Mouse (Mus musculus): ENCODE results near the gene Tcf7l1. TPM values are rescaled to one million over a fixed set of nuclear protein-coding genes. Genes with fewer than 3 reads are reported as not detected.

Tcf7l1 gene
- polyA plus RNA-seq, 1 experiment from 2014 or later = 7.0 TPM

GRCm38 (mm10) chr6:72809522-72810149, 20.6 kb upstream of the Tcf7l1 start:
- H3K27ac ChIP-seq (replicated peaks) = no peak overlapping the region
- H3K36me3 ChIP-seq = no peaks in the 10 kb centered on the region
- H3K27me3 ChIP-seq (replicated peaks) = no peaks in the 10 kb centered on the region
- no peak overlapping the region for H3K4me2 ChIP-seq
- H3K9me3 ChIP-seq (replicated peaks) = no peaks in the 10 kb centered on the region
- H3K9ac ChIP-seq (replicated peaks) = no peak overlapping the region
- no peak overlapping the region for H3K4me3 ChIP-seq (replicated peaks)
- no peaks in the 10 kb centered on the region for H3K4me1 ChIP-seq
- no peak for ATAC-seq (ENCODE audit: low FRiP score)
- 78% methylated on average over 4 of the region's 4 CpGs for WGBS

- Histone ChIP-seq H3K4me1 (no peaks in the 10 kb centered on the region), H3K4me2 (no peak overlapping the region), H3K27ac (replicated peaks) (no peak overlapping the region), H3K9ac (replicated peaks) (no peak overlapping the region), H3K4me3 (replicated peaks) (no peak overlapping the region), H3K27me3 (replicated peaks) (no peaks in the 10 kb centered on the region), H3K36me3 (no peaks in the 10 kb centered on the region), H3K9me3 (replicated peaks) (no peaks in the 10 kb centered on the region)
- no peak for ATAC-seq (ENCODE audit: low FRiP score)
- 69% methylated on average over 3 of the region's 3 CpGs for WGBS
Observed at GRCm38 (mm10) chr6:72808342-72808741, 19.3 kb upstream of the Tcf7l1 start.

DNA sequence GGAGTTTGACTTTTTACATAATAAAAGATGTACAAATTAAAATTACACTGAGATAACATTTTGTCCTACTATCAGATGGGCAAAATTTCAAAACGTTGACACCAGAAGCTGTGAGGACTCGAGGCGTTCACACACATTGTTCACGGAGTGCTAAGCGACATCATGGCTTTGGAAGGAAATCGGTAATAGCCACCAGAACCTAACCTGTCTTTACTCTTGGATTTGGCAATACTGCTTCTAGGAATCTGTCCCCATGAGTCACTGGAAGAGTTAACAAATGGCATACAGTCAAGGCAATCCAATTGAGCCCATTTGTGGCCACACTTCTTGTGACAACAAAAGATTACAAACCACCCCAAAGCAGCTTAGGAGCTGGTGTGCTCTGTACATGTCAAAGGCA, 14.6 kb upstream of the Tcf7l1 start:
- H3K9me3 ChIP-seq (replicated peaks) = no peaks in the 10 kb centered on the region
- H3K4me2 ChIP-seq = no peak overlapping the region
- no peaks in the 10 kb centered on the region for H3K27me3 ChIP-seq (replicated peaks)
- no peaks in the 10 kb centered on the region for H3K4me1 ChIP-seq
- no peak overlapping the region for H3K27ac ChIP-seq (replicated peaks)
- ATAC-seq (ENCODE audit: low FRiP score) = no peak
- WGBS = 88% methylated on average over 6 of the region's 6 CpGs
- no peak overlapping the region for H3K9ac ChIP-seq (replicated peaks)
- H3K4me3 ChIP-seq (replicated peaks) = no peak overlapping the region
- no peaks in the 10 kb centered on the region for H3K36me3 ChIP-seq

DNA sequence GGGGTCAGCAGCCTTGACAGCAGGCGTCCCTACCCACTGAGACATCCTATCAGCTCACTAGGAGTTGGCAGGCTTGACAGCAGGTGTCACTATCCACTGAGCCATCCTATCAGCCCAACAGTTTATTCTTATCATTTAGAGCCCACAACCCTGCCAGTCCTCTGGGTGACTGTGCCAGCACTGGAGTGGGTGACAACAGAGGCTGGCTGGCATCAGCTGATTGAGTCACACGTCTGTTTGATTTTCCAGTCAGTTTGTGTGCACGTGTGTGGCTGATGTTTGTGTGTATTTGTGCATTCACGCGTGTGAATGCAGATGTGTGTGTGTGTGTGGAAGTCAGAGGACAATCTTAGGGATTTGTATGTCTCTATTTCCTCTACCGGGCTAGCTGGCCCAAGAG, 13.1 kb upstream of the Tcf7l1 start:
- H3K9ac ChIP-seq (replicated peaks) = no peak overlapping the region
- ATAC-seq (ENCODE audit: low FRiP score) = no peak
- no peaks in the 10 kb centered on the region for H3K4me1 ChIP-seq
- H3K9me3 ChIP-seq (replicated peaks) = no peaks in the 10 kb centered on the region
- H3K27ac ChIP-seq (replicated peaks) = no peak overlapping the region
- WGBS = 90% methylated on average over 6 of the region's 6 CpGs
- H3K36me3 ChIP-seq = no peaks in the 10 kb centered on the region
- H3K4me3 ChIP-seq (replicated peaks) = no peak overlapping the region
- no peaks in the 10 kb centered on the region for H3K27me3 ChIP-seq (replicated peaks)
- no peak overlapping the region for H3K4me2 ChIP-seq

GRCm38 (mm10) chr6:72800641-72801040, 11.6 kb upstream of the Tcf7l1 start:
- Histone ChIP-seq H3K36me3 (no peaks in the 10 kb centered on the region), H3K9ac (replicated peaks) (no peak overlapping the region), H3K9me3 (replicated peaks) (no peaks in the 10 kb centered on the region), H3K4me2 (no peak overlapping the region), H3K27ac (replicated peaks) (no peak overlapping the region), H3K4me3 (replicated peaks) (no peak overlapping the region), H3K27me3 (replicated peaks) (no peaks in the 10 kb centered on the region), H3K4me1 (no peaks in the 10 kb centered on the region)
- ATAC-seq (ENCODE audit: low FRiP score) = no peak
- 50% methylated on average over 2 of the region's 2 CpGs for WGBS

DNA sequence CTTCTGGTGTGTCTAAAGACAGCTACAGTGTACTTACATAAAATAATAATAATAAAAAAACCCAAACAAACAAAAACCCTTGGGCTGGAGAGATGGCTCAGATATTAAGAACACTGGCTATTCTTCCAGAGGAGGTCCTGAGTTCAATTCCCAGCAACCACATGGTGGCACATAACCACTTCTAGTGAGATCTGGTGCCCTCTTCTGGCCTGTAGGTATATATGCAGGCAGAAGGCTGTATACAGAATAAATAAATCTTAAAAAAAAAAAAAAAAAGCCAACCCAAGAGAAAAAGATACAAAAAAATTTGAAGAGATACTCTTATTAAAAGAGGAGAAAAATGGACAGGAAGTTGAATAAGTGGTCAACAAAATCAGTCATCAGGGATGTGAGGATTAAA, 8.7 kb upstream of the Tcf7l1 start:
- no peaks in the 10 kb centered on the region for H3K4me1 ChIP-seq
- H3K27me3 ChIP-seq (replicated peaks) = no peaks in the 10 kb centered on the region
- H3K27ac ChIP-seq (replicated peaks) = no peak overlapping the region
- no peak overlapping the region for H3K4me2 ChIP-seq
- no peak for ATAC-seq (ENCODE audit: low FRiP score)
- H3K4me3 ChIP-seq (replicated peaks) = no peak overlapping the region
- H3K9ac ChIP-seq (replicated peaks) = no peak overlapping the region
- H3K36me3 ChIP-seq = no peaks in the 10 kb centered on the region
- no peaks in the 10 kb centered on the region for H3K9me3 ChIP-seq (replicated peaks)

- H3K27ac ChIP-seq (replicated peaks) = no peak overlapping the region
- no peak for ATAC-seq (ENCODE audit: low FRiP score)
- H3K4me2 ChIP-seq = no peak overlapping the region
- H3K27me3 ChIP-seq (replicated peaks) = no peaks in the 10 kb centered on the region
- no peaks in the 10 kb centered on the region for H3K36me3 ChIP-seq
- whole genome bisulfite sequencing = 49% methylated on average over 16 of the region's 16 CpGs
- no peak overlapping the region for H3K9ac ChIP-seq (replicated peaks)
- no peaks in the 10 kb centered on the region for H3K4me1 ChIP-seq
- H3K9me3 ChIP-seq (replicated peaks) = no peaks in the 10 kb centered on the region
- no peak overlapping the region for H3K4me3 ChIP-seq (replicated peaks)
Observed at GRCm38 (mm10) chr6:72795444-72795843, 6.4 kb upstream of the Tcf7l1 start.

DNA sequence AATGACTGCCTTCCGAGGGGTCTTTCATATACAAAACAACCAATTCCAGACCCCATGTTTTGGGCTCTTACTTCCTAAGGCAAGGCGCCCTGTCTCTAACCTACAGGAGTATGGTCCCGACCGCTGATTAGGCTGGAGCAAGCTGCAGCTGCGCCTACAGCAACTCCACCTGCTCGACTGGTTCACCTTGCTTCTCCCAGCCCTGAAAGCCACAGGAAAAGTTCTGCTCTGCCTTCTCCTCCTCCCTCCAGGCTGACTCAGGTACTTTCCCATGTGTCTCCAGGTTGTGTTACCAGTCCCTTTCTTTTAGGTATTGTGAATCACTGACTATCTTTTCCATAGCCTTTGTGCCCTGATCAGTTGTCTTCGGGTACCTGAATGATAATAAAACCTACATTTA, 5.8 kb upstream of the Tcf7l1 start:
- Histone ChIP-seq H3K4me3 (replicated peaks) (no peak overlapping the region), H3K4me1 (no peaks in the 10 kb centered on the region), H3K27me3 (replicated peaks) (no peaks in the 10 kb centered on the region), H3K27ac (replicated peaks) (no peak overlapping the region), H3K4me2 (no peak overlapping the region), H3K9ac (replicated peaks) (no peak overlapping the region), H3K9me3 (replicated peaks) (no peaks in the 10 kb centered on the region), H3K36me3 (no peaks in the 10 kb centered on the region)
- no peak for ATAC-seq (ENCODE audit: low FRiP score)
- 42% methylated on average over 7 of the region's 7 CpGs for WGBS

GRCm38 (mm10) chr6:72792641-72793040, 3.6 kb upstream of the Tcf7l1 start:
- WGBS = 95% methylated on average over 8 of the region's 8 CpGs
- H3K4me1 ChIP-seq = peaks cover 16% of the 10 kb centered on the region
- H3K27ac ChIP-seq (replicated peaks) = no peak overlapping the region
- no peak overlapping the region for H3K4me3 ChIP-seq (replicated peaks)
- H3K9me3 ChIP-seq (replicated peaks) = no peaks in the 10 kb centered on the region
- no peaks in the 10 kb centered on the region for H3K36me3 ChIP-seq
- H3K4me2 ChIP-seq = no peak overlapping the region
- no peak for ATAC-seq (ENCODE audit: low FRiP score)
- H3K9ac ChIP-seq (replicated peaks) = no peak overlapping the region
- peaks cover 7% of the 10 kb centered on the region; the same call in 1 of the 2 replicates for H3K27me3 ChIP-seq (replicated peaks)

DNA sequence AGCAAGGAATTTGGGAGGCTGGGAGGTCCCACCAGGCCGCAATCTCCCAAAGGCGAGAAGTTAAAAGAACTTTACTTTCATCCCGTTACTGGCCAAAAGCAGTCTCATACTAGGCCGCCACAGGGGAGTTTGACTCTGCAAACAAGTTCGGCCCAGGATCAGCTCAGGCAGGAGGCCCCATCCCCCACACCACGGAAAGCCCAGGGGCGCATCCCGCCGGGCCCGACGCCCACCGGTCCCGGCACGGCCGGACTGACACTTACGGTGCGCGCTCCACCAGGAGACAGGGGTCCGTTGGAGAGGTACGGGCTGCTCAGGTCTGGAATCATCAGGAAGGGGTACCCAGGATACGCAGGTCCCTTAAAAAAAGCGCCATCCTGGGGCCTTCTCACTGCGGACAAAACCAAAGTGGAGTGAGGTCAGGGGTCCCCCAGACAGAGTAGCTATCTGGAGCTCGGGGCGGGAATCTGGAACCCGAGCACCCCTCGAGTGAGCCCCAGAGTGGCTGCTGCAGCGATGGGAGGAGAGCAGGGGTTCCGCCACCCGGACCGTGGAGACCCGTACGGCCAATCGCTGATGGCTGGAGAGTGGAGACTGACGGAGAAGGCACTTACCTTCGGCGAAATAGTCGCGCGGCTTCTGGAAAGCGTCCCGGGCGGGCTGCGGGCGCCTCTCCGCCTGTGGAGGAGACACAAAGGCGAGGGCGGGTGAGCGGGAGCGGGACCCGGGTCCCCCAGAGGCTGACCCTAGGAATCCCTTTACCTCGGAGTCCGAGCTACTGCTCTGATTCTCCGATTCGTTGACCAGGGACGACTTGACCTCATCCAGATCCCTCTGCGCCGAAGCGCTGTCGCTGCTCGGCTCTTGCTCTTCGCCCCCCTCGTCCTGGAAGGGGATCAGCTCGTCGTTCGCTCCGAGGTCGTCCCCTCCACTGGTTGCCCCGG, 834 bp downstream of the Tcf7l1 start:
- Histone ChIP-seq H3K4me3 (replicated peaks) (peak overlapping the region; percentile 61), H3K27me3 (replicated peaks) (peaks cover 19% of the 10 kb centered on the region), H3K4me2 (peak overlapping the region; percentile 95), H3K9ac (replicated peaks) (peak overlapping the region; percentile 47), H3K4me1 (peaks cover 30% of the 10 kb centered on the region), H3K27ac (replicated peaks) (peak overlapping the region; percentile 82), H3K9me3 (replicated peaks) (no peaks in the 10 kb centered on the region), H3K36me3 (no peaks in the 10 kb centered on the region)
- WGBS = under 1% methylated on average over 69 of the region's 69 CpGs
- peak; percentile 42 for ATAC-seq (ENCODE audit: low FRiP score)

- H3K4me1 ChIP-seq = peaks cover 30% of the 10 kb centered on the region
- peak overlapping the region; percentile 47; the same call in 1 of the 2 replicates for H3K9ac ChIP-seq (replicated peaks)
- peak overlapping the region; percentile 18; the same call in 1 of the 2 replicates for H3K27ac ChIP-seq (replicated peaks)
- H3K4me3 ChIP-seq (replicated peaks) = peak overlapping the region; percentile 61
- ATAC-seq (ENCODE audit: low FRiP score) = no peak
- WGBS = 4% methylated on average over 19 of the region's 19 CpGs
- peak overlapping the region; percentile 95 for H3K4me2 ChIP-seq
- H3K9me3 ChIP-seq (replicated peaks) = no peaks in the 10 kb centered on the region
- H3K36me3 ChIP-seq = no peaks in the 10 kb centered on the region
- H3K27me3 ChIP-seq (replicated peaks) = peaks cover 19% of the 10 kb centered on the region
Observed at GRCm38 (mm10) chr6:72787322-72787947, 1.6 kb downstream of the Tcf7l1 start.

DNA sequence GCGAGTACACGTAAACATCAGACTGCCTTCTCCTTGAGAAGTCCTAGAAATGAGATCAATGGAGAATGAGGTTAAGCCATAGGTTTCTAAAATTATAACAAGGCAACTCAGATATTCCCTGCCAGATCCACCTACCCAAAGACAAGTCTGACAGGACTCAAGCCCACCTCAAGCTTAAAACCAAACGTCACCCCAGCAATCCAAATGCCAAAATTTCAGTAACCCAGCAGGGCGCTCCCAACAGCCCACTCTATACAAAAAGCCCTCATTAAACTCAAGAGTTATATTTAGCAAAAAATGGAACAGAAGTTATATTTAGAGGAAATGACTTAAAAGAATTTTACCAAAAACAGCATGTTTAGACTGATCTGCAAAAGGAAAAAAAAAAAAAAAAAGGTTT, 5.3 kb downstream of the Tcf7l1 start:
- WGBS = 92% methylated on average over 4 of the region's 4 CpGs
- H3K9me3 ChIP-seq (replicated peaks) = no peaks in the 10 kb centered on the region
- H3K27me3 ChIP-seq (replicated peaks) = peaks cover 15% of the 10 kb centered on the region
- peaks cover 24% of the 10 kb centered on the region for H3K4me1 ChIP-seq
- no peak overlapping the region for H3K4me2 ChIP-seq
- H3K36me3 ChIP-seq = no peaks in the 10 kb centered on the region
- no peak overlapping the region for H3K27ac ChIP-seq (replicated peaks)
- ATAC-seq (ENCODE audit: low FRiP score) = no peak
- H3K4me3 ChIP-seq (replicated peaks) = no peak overlapping the region
- no peak overlapping the region for H3K9ac ChIP-seq (replicated peaks)
